Mouse (Mus musculus): ENCODE measurements around the gene Mtch1.

DNA sequence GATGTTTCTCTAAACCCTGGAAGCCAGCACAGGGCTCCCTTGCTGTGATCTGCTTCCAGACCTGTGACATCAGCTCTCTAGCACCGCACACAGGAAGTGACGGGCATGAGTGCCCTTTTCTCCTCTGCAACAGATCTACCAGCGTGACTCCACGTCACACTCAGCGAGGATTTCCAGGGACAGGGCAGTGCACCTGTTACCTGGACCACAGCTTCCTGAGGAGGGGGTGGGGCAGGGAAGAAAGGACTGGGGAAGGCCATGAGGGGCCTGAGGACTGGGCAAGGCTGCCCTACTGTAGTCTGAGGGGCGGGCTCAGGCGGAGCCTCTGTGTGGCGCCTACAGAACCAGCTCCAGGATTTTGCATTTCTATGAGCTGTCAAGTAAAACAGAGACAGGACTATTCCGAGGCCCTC, 6.1 kb downstream of the Mtch1 start:
- TF ChIP-seq CTCF (IDR thresholded peaks at IDR 0.05; ENCODE audit: extremely low read depth, insufficient read depth, low read length) (peak; percentile 14; the same call in 1 of the 2 replicates), POLR2A (IDR thresholded peaks at IDR 0.05; ENCODE audit: extremely low read depth, insufficient read depth, low read length) (no peak)

Data from cortical plate, adult 2 months (tissue).